Mouse (Mus musculus) lung, adult 18-20 months (tissue): ENCODE data around the gene Deaf1.

Experiments used
- DNase-seq, 2 experiments: peaks; one replicate each; pipeline ENCODE4 v3.0.0; 2022; ENCODE audit warnings: mixed read lengths in 2 of 2

The Deaf1 gene

GRCm38 (mm10) chr7:141339215-141339920 lies 11.9 kb upstream of the Deaf1 start:
- DNase-seq, result peak in 1 of 2 experiments; percentile 47

DNA sequence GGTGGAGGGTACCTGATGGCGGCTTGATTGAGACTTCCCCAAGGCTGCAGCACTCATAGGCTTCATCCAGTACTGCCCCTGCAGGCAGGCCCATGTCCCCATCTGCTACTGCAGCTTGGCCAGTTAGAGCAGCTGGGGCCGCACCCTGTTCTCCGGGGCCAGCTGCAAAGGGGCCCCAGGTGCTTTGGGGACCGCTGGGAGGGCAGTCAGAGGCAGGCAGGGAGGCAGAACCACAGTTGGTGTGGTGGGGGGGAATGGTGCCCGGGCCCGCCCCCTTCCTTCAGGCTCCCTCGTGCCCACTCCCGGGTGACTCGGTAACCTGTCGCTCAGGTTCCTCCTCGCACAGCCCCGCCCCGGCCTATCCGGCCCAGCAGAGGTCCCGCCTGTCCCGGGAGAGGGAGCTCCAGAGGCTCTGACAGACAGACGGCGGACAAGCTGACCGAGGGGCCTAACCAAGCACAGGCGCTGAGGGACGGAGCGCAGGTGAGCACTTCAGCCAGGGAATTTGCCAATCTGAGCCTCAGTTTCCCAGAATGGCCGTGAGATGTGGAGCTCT lies 11.2 kb upstream of the Deaf1 start, which contains the start of gene Eps8l2:
Gene Eps8l2 (plus strand): TSS at position 305 of the 556 bp plus-strand sequence.
- peak; percentile 89 to 92 for DNase-seq

- peak; percentile 65 to 77 for DNase-seq
Observed at GRCm38 (mm10) chr7:141337716-141338416, 10.4 kb upstream of the Deaf1 start.

DNA sequence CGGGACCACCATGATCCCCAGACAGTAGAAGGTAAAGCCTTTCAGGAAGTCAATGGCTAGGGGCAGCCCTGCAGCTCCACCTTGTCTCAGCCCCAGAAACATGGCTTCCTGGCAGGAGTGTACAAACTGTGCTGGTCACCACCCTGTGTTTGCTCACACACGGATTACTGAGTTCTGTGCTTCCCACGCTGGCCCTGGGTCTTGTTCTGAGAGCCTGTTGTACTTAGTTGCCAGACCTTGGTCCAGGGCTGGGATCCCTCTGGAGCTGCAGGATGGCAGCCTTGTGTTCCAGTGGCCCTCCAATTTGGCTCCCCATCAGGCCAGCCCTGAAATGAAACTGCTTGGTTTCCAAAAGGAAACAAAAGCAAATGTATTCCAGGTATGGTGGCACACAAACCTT lies 8.8 kb upstream of the Deaf1 start:
- no peak for DNase-seq

DNA sequence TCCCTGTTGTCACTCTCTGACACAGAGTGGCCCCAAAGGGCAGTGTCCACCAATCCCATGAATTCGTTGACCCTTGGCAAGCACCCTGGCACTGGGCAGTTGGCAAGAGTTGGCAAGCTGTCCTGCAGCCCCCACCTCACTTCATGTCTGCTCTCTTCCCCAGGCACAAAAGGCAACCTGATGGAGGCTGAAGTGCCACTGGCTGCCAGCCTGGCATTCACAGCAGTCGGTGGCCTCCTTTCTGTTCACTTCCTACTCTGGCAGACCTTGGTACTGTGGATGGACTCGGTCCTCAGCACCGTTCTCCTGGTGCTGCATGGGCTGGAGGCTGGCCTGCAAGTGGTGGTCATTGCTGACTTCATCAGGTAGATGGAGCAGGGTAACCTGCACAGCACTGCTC lies 8.2 kb upstream of the Deaf1 start:
- no peak for DNase-seq

DNA sequence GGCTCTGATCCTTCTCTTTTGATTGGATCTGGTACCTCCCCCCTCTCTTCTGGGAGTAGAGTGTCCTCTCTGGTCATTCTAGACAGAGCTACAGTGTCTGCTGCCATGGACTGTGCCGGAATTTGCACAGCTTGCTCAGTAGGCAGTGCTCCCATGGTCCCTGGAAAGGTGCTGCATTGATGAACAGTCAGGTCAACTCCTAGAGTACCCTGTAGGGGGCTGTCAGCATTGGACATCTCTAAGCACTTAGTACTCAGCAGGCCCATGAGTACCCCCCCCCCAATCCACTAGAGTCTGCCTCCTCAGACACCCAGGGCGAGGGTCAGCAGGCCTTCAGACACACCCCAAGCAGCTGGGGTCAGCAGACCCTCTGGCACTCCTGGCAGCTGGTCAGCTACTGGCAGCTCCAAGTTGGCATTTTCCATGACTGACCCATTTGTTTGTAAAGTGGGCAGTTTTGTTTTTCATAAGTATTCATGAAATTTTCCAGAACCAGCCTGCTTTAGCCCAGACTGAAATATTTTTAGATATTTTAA lies 7.6 kb upstream of the Deaf1 start:
- DNase-seq, result no peak

- DNase-seq, result peak; percentile 70 to 82
Observed at GRCm38 (mm10) chr7:141331990-141332389, 4.5 kb upstream of the Deaf1 start.

DNA sequence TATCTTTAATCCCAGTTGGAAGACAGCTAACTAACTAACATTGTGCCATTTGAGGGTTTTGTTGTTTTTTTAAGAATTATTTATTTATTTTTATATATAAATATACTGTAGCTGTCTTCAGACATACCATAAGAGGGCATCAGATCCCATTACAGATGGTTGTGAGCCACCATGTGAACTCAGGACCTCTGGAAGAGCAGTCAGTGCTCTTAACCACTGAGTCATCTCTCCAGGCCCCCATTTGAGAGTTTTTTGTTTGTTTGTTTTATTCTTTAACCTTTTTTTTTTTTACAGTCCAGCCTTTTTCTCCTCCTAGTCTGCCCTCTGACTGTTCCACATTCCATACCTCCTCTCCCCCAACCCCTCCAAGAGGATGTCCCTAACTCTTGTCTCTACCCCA lies 3.2 kb upstream of the Deaf1 start:
- DNase-seq, result no peak

DNA sequence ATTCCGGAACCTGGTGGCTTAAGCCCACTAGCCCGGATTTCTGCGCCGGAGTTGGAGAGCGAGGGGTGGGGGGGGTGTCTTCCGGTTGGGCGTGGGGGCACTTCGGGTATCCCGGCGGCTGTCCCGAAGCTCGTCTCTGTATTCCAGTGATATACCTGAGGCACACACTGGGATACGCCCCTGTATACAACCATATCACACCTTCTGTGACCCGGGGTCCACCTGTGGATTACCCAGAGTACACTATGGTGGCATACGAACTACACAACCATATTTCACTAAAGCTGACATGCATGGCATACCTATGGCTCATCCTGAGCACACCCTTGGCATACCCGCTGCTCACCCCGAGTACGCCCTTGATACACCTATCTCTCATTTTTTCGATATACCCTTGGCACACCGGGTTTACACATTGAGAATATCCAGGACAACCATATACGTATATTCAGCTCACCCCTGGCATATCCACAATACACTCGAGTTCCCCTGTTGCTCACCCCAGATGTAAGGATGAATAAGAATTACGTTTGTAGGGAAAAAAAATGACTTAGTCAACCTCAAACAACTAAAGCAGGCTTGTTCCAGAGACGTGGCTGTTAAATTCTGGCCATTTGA lies 992 bp upstream of the Deaf1 start:
- no peak for DNase-seq

DNA sequence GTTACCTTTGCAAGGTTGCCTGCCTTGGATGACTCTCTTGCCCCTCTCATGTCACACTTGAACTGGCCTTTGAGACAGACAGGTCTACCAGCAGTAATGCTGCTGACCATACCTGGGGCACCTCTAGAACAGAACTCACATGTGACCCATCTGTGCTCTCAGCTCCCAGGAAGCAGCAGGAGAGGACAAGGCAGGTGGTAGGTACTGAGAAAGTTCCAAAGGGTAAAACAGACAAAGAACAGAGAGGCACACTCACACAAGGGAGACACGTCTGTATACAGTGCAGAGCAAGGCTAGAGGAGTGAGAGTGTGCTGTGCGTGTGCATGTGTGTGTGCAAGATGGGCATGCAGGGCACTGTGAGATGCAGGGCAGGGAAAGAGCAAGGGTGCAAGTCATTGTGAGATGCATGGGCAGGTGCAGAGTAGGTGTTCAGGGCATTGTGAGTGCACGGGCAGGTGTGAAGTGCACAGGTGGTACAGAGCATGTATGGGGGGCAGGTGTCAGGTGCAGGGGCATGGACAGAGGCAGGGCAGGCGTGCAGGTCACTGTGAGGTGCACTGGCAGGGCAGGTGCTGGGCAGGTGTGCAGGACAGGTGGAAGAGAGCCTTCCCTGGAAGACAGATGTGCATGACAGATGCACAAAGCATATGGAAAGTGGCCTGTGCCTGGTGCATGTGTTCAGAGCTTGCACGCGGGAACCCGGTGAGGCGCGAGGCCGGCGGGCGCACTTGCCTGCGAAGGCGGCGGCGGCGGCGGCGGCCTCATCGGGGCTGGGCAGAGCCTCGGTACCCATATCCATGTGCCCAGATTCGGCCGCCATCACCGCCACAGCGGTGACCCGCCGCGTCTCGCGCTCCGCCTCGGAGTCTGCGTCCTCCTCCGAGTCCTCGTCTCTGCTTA lies 694 bp downstream of the Deaf1 start:
- DNase-seq, result peak; percentile 24 to 26

GRCm38 (mm10) chr7:141324686-141325085 lies 2.8 kb downstream of the Deaf1 start:
- no peak for DNase-seq

DNA sequence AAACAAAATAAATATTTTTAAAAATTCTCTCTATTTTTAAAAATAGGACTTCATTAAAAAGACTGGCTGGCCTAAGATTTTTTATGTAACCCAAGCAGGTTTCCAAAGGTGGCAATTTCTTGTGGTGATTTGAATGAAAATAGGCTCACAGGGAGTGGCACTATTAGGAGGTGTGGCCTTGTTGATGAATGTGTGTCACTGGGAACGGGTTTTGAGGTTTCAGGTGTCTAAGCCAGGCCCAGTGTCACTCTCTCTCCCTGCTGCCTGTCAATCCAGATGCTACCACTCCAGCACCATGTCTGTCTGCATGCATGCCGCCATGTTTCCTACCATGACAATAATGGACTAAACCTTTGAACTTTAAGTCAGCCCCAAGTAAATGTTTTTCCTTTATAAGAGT lies 8.0 kb downstream of the Deaf1 start:
- DNase-seq, result no peak

GRCm38 (mm10) chr7:141317619-141318132 lies 9.8 kb downstream of the Deaf1 start:
- no peak for DNase-seq

DNA sequence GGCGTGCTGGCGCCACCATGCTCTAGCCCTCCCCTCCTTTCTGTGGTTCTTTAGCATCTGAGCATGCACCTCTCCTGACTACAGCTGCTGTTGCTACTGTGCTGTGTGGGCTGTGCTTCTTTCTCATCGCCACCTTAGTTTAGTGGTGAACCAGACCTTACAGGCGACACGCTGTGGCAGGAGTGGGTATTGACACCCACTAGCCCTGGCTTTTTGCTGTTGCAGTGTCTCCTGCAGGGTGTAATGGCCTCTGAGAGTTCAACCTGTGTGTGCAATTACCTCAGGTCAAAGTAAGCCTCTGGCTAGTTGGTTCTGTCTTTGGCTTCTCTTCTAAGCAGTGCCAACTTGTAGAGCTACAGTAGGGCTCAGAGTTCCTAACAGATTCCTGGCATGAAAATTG lies 11.5 kb downstream of the Deaf1 start:
- peak; percentile 32 to 39 for DNase-seq

DNA sequence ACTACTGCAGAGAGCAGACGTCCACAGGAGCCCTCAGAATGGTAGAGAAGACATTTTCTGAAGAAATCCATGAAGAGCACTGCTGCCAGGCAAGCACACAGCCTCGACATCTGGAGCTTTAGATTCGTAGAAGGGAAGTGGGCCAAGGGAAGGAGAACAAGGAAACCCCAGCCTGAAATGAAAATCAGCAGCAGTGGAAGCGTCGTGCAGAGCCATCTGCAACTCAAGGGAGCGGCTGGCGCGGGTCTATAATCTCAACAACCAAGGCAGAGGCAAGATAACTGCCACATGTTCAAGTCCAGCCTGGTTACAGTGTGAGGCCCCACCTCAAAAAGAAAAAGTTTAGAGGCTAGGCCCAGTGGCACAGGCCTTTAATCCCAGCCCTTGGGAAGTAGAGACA lies 12.4 kb downstream of the Deaf1 start:
- no peak for DNase-seq

DNA sequence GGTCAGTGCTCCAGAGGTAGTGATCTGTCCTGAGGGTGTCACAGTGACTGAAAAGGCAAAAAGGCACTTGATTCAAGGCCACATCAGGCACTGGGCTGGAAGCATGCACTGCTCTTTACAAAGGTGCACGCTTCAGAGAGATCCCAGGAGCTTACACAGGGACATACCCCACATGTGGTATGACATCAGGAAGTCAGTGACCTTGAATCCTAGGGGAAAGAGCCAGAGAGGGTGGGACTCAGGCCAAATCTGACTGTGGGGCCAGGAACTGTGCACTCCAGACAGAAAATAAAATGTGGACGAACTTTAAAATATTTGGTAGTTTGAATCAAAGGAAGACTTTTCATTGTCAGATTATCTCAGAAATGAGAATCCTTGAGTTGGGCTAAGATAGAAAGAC lies 13.1 kb downstream of the Deaf1 start:
- no peak for DNase-seq

DNA sequence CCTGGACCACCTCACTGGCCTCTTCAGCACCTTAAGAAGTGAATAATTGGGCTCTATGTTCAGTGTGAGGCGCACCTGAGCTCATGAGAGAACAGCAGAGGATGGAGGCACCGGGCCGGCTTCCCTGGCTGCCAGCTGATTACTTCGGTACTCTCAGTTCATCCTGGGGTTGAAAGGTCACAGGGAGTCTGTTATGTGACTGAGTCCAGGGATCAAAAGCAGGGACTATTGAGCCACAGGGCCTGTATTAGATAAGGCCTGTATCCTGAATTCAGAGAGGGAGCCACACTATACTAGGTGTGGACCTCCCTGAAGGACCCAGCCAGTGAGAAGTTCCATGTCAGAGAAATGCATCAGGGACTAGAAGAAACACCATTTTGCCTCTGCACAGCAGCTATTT lies 23.0 kb downstream of the Deaf1 start:
- DNase-seq, result no peak

- no peak for DNase-seq
Observed at GRCm38 (mm10) chr7:141302702-141303268, 24.7 kb downstream of the Deaf1 start.

- DNase-seq, result no peak
Observed at GRCm38 (mm10) chr7:141301386-141301785, 26.1 kb downstream of the Deaf1 start.

GRCm38 (mm10) chr7:141299175-141299574 lies 28.3 kb downstream of the Deaf1 start:
- DNase-seq, result no peak

GRCm38 (mm10) chr7:141297926-141298650 lies 29.4 kb downstream of the Deaf1 start:
- DNase-seq, result no peak
